Mouse (Mus musculus) kidney, embryonic 16.5 days (tissue): ENCODE measurements around the gene Inip. TPM values are rescaled to one million over a fixed set of nuclear protein-coding genes. Genes with fewer than 3 reads are reported as not detected.

Experiments
- ATAC-seq: fragments of 200-750 bp; cut with Nextera tagmentation; 2 replicates; pipeline ENCODE4 v1.8.0; 2017; ENCODE audit warnings: moderate TSS enrichment; ENCODE audit not compliant: low FRiP score, low TSS enrichment
- H3K27ac ChIP-seq: fragments of 300-500 bp; sonication (generic); 2 replicates; pipeline ENCODE4 v1.5.1; 2014; ENCODE audit warnings: low read length
- H3K27me3 ChIP-seq: fragments of 300-500 bp; sonication (generic); 2 replicates; pipeline ENCODE4 v1.6.1; 2014; ENCODE audit warnings: low read length, control low read depth, mixed read lengths; ENCODE audit not compliant: insufficient read depth
- H3K36me3 ChIP-seq: fragments of 300-500 bp; sonication (generic); 2 replicates; pipeline ENCODE4 v1.6.1; 2014; ENCODE audit warnings: low read length, control low read depth, mixed read lengths; ENCODE audit not compliant: insufficient read depth
- H3K4me1 ChIP-seq: fragments of 300-500 bp; sonication (generic); 2 replicates; pipeline ENCODE4 v1.6.1; 2014; ENCODE audit warnings: low read length, control low read depth, mixed read lengths; ENCODE audit not compliant: insufficient read depth
- H3K4me2 ChIP-seq: fragments of 300-500 bp; sonication (generic); replicated peaks from 2 replicates; pipeline ENCODE4 v1.6.1; 2014; ENCODE audit warnings: low read depth, low read length
- H3K4me3 ChIP-seq: fragments of 300-500 bp; sonication (generic); 2 replicates; pipeline ENCODE4 v1.5.1; 2014; ENCODE audit warnings: mild to moderate bottlenecking, low read length
- H3K9ac ChIP-seq: fragments of 300-500 bp; sonication (generic); replicated peaks from 2 replicates; pipeline ENCODE4 v1.6.1; 2014; ENCODE audit warnings: low read length
- H3K9me3 ChIP-seq: fragments of 300-500 bp; sonication (generic); 2 replicates; pipeline ENCODE4 v1.6.1; 2016; ENCODE audit warnings: low read length, control low read depth
- WGBS: fragments of 180-500 bp; shearing (Covaris S2); extraction: QIAGEN DNeasy Blood & Tissue Kit; methylation state at CpG from one replicate; pipeline ENCODE4 v1.1.7; 2014; 5-methylcytosine and 5-hydroxymethylcytosine counted together
- polyA plus RNA-seq: library from polyadenylated mRNA; unstranded; fragments of >200 nt; fragmentation: Nextera tagmentation; extraction: Ambion mirVana; gene quantifications from 2 replicates; pipeline ENCODE4 v1.2.1, GENCODE M21; 2015

Inip gene
- polyA plus RNA-seq, 1 experiment from 2014 or later = 57.1 TPM

DNA sequence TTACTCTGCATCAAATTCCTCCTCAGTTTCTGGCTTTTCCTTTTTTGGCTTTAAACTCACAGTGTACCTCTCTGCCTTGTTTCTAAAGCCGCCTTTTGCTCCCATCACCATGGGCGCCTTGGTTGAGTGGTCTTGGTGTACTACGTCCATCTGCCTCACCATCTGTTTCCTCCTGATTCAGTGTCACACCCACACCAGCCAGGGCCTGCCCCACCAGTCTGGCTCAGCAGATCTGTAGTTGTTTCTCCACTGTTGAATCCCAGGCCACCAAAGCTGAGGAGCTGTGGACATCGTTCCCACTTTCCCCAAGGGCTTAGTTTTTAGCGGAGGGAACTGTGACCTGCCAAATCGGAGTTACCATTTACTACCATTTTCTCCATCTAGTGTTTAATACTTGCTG lies 24.2 kb upstream of the Inip start:
- Histone ChIP-seq H3K27me3 (no peaks in the 10 kb centered on the region), H3K4me2 (no peak overlapping the region), H3K9ac (no peak overlapping the region), H3K4me3 (no peak overlapping the region), H3K27ac (no peak overlapping the region), H3K4me1 (no peaks in the 10 kb centered on the region), H3K36me3 (no peaks in the 10 kb centered on the region), H3K9me3 (no peaks in the 10 kb centered on the region)
- WGBS = 77% methylated on average over 6 of the region's 6 CpGs
- ATAC-seq = no peak

DNA sequence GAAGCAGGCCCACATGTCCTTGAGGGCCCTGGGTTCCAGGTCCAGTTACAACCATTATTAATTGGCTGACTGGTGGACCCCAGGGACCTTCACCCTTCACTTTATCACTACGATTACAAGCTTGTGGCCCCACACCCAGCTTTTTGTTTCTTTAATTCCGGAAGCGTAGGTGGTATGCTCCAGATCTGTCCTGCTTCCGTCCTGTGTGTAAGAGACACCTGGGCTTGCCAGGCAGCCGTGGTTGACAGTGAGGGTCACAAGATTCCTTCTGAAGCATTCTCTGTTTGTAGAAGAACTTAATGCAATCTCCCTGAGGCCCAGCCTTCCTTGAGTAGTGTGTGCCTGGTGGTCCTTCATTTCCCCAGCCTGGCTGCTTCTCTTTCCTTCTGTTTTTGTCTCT lies 23.5 kb upstream of the Inip start:
- Histone ChIP-seq H3K9me3 (no peaks in the 10 kb centered on the region), H3K4me2 (no peak overlapping the region), H3K9ac (no peak overlapping the region), H3K36me3 (no peaks in the 10 kb centered on the region), H3K27me3 (no peaks in the 10 kb centered on the region), H3K4me3 (no peak overlapping the region), H3K27ac (no peak overlapping the region), H3K4me1 (peaks cover under 1% of the 10 kb centered on the region; the same call in 1 of the 2 replicates)
- WGBS = 93% methylated on average over 5 of the region's 5 CpGs
- no peak for ATAC-seq

DNA sequence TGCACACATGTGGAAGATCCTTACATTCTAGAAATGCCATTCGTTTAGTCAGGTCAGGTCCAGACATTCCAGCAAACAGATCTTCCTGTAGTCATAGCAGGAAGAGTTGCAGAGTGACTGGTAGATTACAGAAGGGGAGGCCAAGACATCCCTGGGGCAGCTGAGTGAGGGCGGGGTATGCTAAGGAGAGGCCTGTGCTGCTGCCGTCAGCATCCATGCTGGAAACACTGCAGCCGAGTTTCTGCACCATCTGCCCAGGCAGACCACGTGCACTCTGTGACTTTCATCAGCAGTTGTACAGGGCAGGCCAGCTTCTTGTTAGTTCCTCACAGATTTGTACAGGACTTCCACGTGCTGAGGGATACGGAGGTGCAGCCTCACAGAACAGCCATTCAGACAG lies 22.1 kb upstream of the Inip start:
- H3K27me3 ChIP-seq = no peaks in the 10 kb centered on the region
- ATAC-seq = no peak
- no peak overlapping the region for H3K9ac ChIP-seq
- H3K4me3 ChIP-seq = no peak overlapping the region
- H3K27ac ChIP-seq = no peak overlapping the region
- H3K4me2 ChIP-seq = no peak overlapping the region
- peaks cover 14% of the 10 kb centered on the region for H3K4me1 ChIP-seq
- no peaks in the 10 kb centered on the region for H3K36me3 ChIP-seq
- H3K9me3 ChIP-seq = no peaks in the 10 kb centered on the region
- WGBS = 60% methylated on average over 7 of the region's 7 CpGs

DNA sequence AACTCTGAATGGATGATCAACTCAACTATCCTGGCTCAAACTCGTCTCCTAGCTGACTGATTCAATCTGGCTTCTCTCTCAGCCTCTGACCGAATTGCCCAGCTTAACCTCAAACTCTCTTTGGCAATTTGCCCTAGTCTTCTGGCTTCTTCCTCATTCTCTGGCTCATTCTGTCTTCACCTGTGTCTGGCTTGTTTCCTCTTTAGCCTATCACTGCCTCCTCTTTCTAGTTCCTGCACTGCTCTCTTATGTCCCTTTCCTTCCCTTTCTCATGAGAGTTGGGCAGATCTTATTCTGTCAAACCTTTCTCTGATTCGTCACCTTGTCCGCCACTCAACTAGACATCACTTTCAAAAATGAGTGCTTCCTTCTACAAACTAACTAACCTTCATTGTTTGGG lies 20.7 kb upstream of the Inip start:
- Histone ChIP-seq H3K4me3 (no peak overlapping the region), H3K4me1 (peaks cover 14% of the 10 kb centered on the region), H3K9ac (no peak overlapping the region), H3K27ac (no peak overlapping the region), H3K9me3 (no peaks in the 10 kb centered on the region), H3K4me2 (no peak overlapping the region), H3K36me3 (no peaks in the 10 kb centered on the region), H3K27me3 (no peaks in the 10 kb centered on the region)
- WGBS = 72% methylated on average over 4 of the region's 4 CpGs
- no peak for ATAC-seq

DNA sequence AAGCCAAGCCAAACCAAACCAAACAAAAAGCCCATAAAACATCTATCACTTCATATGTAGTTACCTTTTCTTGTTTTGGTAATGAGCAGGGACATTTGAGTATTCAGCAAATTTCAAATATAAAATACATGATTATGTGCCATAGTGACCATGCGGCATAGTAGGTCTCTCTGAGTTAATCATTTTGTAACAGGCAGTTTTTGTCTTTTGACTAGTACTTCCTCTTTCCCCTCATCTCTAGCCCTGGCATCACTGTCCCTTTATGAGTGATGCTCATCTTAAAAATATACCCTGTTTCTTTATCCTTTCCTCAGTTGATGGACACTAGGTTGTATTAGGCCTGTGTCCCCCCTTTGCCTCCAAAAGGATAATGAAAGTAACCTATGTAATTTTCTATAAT lies 20.1 kb upstream of the Inip start:
- ATAC-seq = no peak
- Histone ChIP-seq H3K9ac (no peak overlapping the region), H3K4me1 (peaks cover 14% of the 10 kb centered on the region), H3K9me3 (no peaks in the 10 kb centered on the region), H3K27ac (no peak overlapping the region), H3K27me3 (no peaks in the 10 kb centered on the region), H3K4me2 (no peak overlapping the region), H3K4me3 (no peak overlapping the region), H3K36me3 (no peaks in the 10 kb centered on the region)
- 100% methylated on average over 1 of the region's 1 CpGs for WGBS

DNA sequence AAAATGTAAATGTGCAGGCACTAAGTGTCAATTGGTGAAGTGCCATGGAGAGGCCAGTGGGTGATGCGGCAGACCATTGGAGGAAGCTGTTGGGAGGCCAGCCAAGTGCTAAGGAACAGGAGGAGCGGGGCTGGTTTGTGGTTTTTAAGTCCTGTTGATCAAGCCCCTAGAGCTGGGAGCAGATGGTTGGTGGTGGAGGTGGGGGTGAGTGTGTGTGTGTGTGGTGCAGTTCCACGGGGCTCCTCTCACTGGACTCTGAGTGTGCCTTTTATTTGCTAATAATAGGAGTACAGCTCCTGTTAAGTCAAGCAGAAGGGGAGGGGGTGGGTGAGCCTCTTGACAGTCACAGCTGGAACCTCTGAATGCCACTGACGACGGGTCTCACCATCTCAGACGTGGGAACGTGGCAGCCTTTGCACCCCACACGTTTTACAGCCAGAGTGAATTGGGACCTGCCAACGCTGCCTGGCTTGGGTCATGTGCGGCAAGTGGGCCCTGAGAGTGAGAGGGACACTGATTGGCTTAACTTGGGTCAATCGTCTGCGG lies 18.2 kb upstream of the Inip start:
- no peak overlapping the region for H3K9ac ChIP-seq
- H3K4me1 ChIP-seq = peaks cover 14% of the 10 kb centered on the region
- H3K9me3 ChIP-seq = no peaks in the 10 kb centered on the region
- 36% methylated on average over 12 of the region's 12 CpGs for WGBS
- H3K27ac ChIP-seq = no peak overlapping the region
- no peak overlapping the region for H3K4me2 ChIP-seq
- H3K27me3 ChIP-seq = no peaks in the 10 kb centered on the region
- peak; percentile 53; the same call in 1 of the 2 replicates for ATAC-seq
- no peaks in the 10 kb centered on the region for H3K36me3 ChIP-seq
- no peak overlapping the region for H3K4me3 ChIP-seq

DNA sequence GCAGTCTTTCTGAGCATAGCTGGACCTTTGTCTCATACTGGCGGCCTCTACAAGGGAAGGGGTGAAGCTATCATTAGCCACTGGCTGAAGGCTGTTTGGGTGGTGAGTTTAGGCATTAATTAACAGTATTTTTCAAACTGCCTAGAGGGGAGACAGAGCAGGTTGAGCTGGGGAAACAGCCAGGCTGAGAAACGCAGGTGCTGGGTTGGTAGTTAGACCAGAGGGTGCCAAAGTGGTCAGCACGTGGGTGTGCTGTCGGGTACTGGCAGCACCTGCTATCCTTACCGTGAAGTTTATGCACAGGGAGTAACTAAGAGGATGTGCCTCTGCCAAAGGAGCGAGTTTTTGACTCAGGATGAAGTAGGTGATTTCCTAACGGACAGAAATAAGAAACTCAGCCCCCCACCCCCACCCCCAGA lies 17.7 kb upstream of the Inip start:
- WGBS = 55% methylated on average over 7 of the region's 7 CpGs

DNA sequence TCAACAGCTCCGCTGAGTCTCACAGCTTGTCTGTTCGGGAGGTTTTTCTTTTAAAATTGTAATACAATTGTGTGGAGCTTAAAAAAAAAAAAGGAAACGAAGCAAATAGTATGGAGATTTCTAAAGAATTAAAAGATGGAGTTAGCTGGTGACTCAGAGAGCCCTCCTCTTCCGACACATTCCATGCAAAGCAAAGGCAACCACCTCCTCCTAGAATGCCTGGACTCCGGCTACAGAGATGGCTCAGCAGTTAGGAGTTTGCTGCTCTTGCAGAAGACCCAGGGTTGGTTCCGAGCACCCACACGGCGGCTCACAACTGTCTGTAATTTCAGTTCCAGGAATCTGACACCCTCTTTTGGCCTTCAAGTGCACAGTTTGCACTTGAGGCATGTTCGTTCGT lies 17.1 kb upstream of the Inip start:
- Histone ChIP-seq H3K27ac (peak overlapping the region; percentile 56), H3K4me1 (peaks cover 19% of the 10 kb centered on the region), H3K36me3 (no peaks in the 10 kb centered on the region), H3K4me3 (no peak overlapping the region), H3K4me2 (no peak overlapping the region), H3K9ac (no peak overlapping the region), H3K9me3 (no peaks in the 10 kb centered on the region), H3K27me3 (no peaks in the 10 kb centered on the region)
- WGBS = 81% methylated on average over 10 of the region's 10 CpGs
- ATAC-seq = 0 out of 2 replicates have a peak, but pooled peaks have one; percentile 5

More for the DNA sequence above, 17.7 kb upstream of the Inip start:
- H3K9ac ChIP-seq = no peak overlapping the region
- H3K4me3 ChIP-seq = no peak overlapping the region
- no peaks in the 10 kb centered on the region for H3K27me3 ChIP-seq
- H3K27ac ChIP-seq = peak overlapping the region; percentile 56
- H3K4me2 ChIP-seq = no peak overlapping the region
- H3K36me3 ChIP-seq = no peaks in the 10 kb centered on the region
- H3K4me1 ChIP-seq = peaks cover 18% of the 10 kb centered on the region
- no peaks in the 10 kb centered on the region for H3K9me3 ChIP-seq
- ATAC-seq = peak; percentile 78

DNA sequence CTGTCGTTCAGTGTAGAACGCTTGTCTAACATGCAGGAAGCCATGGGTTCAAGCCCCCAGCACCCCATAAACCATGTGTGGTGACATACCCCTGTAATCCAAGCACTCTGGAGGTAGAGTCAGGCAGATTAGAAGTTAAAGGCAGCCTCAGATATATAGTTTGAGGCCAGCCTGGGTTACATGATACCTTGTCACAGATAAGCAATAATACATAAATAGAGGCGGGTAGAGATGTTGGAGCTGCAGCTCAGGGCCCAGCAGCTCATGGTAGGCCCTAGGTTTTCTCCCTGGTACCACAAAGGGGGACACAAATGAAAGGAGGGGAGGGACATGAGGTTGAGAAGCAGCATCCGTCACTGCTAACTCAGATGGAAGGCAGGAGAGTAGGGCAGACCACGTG lies 16.4 kb upstream of the Inip start:
- H3K4me2 ChIP-seq = no peak overlapping the region
- H3K4me1 ChIP-seq = peaks cover 19% of the 10 kb centered on the region
- H3K27me3 ChIP-seq = no peaks in the 10 kb centered on the region
- no peaks in the 10 kb centered on the region for H3K9me3 ChIP-seq
- H3K36me3 ChIP-seq = no peaks in the 10 kb centered on the region
- 62% methylated on average over 5 of the region's 5 CpGs for WGBS
- ATAC-seq = no peak
- no peak overlapping the region for H3K4me3 ChIP-seq
- no peak overlapping the region for H3K27ac ChIP-seq
- no peak overlapping the region for H3K9ac ChIP-seq

DNA sequence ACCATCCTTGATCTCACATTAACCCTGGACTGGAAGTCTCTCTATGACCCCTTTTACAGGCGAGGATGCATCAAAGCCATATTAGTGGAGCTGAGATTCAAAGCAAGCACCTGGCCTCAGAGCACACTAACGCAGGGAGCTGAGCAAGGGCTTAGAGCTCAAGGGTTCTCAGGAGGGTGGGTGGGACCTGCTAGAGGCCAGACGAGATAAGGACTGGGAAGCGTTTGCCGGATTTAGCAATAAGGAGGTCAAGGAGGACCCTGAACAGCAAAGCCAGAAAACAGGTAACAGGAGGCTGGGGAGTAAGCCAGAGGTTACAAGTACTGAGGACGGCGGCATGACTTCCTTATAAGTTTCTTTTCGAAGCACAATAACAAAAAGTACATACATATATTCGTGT lies 15.1 kb upstream of the Inip start:
- no peak overlapping the region for H3K9ac ChIP-seq
- H3K27ac ChIP-seq = no peak overlapping the region
- H3K4me2 ChIP-seq = no peak overlapping the region
- no peaks in the 10 kb centered on the region for H3K9me3 ChIP-seq
- no peak for ATAC-seq
- 90% methylated on average over 9 of the region's 9 CpGs for WGBS
- peaks cover 19% of the 10 kb centered on the region for H3K4me1 ChIP-seq
- H3K36me3 ChIP-seq = no peaks in the 10 kb centered on the region
- no peak overlapping the region for H3K4me3 ChIP-seq
- no peaks in the 10 kb centered on the region for H3K27me3 ChIP-seq
